Comparison of ENCODE assay signal across 22 mouse cellular contexts in the genomic region with DNA sequence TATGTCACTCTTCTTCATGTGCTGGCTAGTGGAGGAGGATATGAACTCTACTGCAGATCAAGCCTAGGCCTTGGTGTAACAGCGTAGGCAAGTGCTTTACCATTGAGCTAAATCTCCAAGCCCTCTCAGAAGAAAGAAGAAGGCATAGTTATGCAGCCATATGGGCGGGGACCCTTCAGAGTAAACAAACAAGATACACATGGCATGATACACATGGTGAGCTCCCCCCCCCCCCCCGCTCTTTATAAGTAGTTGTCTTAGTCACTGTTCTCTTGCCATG. TPM values are rescaled to one million over a fixed set of nuclear protein-coding genes. Genes with fewer than 3 reads are reported as not detected.
DNase-seq lines count a peak whose midpoint lies in the region; ATAC-seq and TF ChIP-seq lines count a peak whose summit lies in the region.
"Had no signal": no experiment of that assay in that cellular context is flagged by ENCODE, and none has a peak within 500 bp of the region (broad histone marks: within the 10 kb centered on the region; RNA-seq: fewer than 3 reads in every experiment).

No protein-coding gene starts in this region.

- H3K27me3 ChIP-seq in hindbrain, embryonic 10.5 days (ENCODE audit: insufficient read depth, poor library complexity, severe bottlenecking), result no peaks in the 10 kb centered on the region
- H3K27me3 ChIP-seq in hindbrain, embryonic 16.5 days (replicated peaks; ENCODE audit: control insufficient read depth, insufficient read depth, low read length), result no peaks in the 10 kb centered on the region
- no peaks in the 10 kb centered on the region for H3K27me3 ChIP-seq in midbrain, embryonic 11.5 days (ENCODE audit: control insufficient read depth, insufficient read depth, low read length)
- no peaks in the 10 kb centered on the region for H3K27me3 ChIP-seq in midbrain, postnatal 0 days (ENCODE audit: insufficient read depth, low read length)
- H3K27me3 ChIP-seq: CH12.LX; embryonic facial prominence, embryonic 15.5 days; heart, embryonic 15.5 days had no signal

- no peak for TF ChIP-seq CTCF in midbrain, postnatal 0 days (IDR thresholded peaks at IDR 0.05)

- peaks cover 8% of the 10 kb centered on the region for H3K36me3 ChIP-seq in hindbrain, embryonic 10.5 days
- peaks cover 3% of the 10 kb centered on the region; the same call in 1 of the 2 replicates for H3K36me3 ChIP-seq in hindbrain, embryonic 16.5 days (ENCODE audit: control insufficient read depth, insufficient read depth, low read length)
- no peaks in the 10 kb centered on the region for H3K36me3 ChIP-seq in midbrain, embryonic 11.5 days (ENCODE audit: control insufficient read depth, insufficient read depth, low read length)
- peaks cover 5% of the 10 kb centered on the region; the same call in 1 of the 2 replicates for H3K36me3 ChIP-seq in midbrain, postnatal 0 days (ENCODE audit: insufficient read depth, low read length)
- H3K36me3 ChIP-seq: embryonic facial prominence, embryonic 15.5 days; heart, embryonic 15.5 days had no signal

- ATAC-seq in hindbrain, embryonic 16.5 days, result no peak
- peak; percentile 70 for ATAC-seq in midbrain, embryonic 11.5 days (ENCODE audit: low FRiP score)
- ATAC-seq in midbrain, postnatal 0 days (ENCODE audit: low FRiP score), result no peak
- ATAC-seq: forebrain, embryonic 16.5 days had no signal

- DNase-seq in hindbrain, embryonic 10.5 days (ENCODE audit: low spot score), result no peak
- DNase-seq in midbrain, embryonic 11.5 days (ENCODE audit: low spot score, missing footprints), result peak; percentile 81
- no peak for DNase-seq in midbrain, postnatal 0 days (ENCODE audit: low spot score)
- peak; percentile 6 for DNase-seq in Muller cell, postnatal 12 days (ENCODE audit: inconsistent ontology term)
- no peak for DNase-seq in cerebellum, adult 11-12 months
- no peak for DNase-seq in gastrocnemius, postnatal 10 days
- DNase-seq: cerebellum, adult 8-10 months; cerebellum, postnatal 14 days; gastrocnemius, postnatal 14 days; heart, adult 2 months; heart, postnatal 14 days had no signal

- H3K4me2 ChIP-seq in hindbrain, embryonic 16.5 days (ENCODE audit: low read length), result no peak overlapping the region
- H3K4me2 ChIP-seq in midbrain, embryonic 11.5 days, result no peak overlapping the region
- no peak overlapping the region for H3K4me2 ChIP-seq in midbrain, postnatal 0 days (ENCODE audit: low read depth, low read length, poor library complexity, severe bottlenecking)
- H3K4me2 ChIP-seq: embryonic facial prominence, embryonic 15.5 days; heart, embryonic 11.5 days; heart, embryonic 15.5 days had no signal

- no peak overlapping the region for H3K9ac ChIP-seq in hindbrain, embryonic 16.5 days (ENCODE audit: low read depth, low read length)
- H3K9ac ChIP-seq in midbrain, embryonic 11.5 days (ENCODE audit: low read length), result no peak overlapping the region
- H3K9ac ChIP-seq in midbrain, postnatal 0 days (replicated peaks; ENCODE audit: low read length, poor library complexity, severe bottlenecking), result no peak overlapping the region
- H3K9ac ChIP-seq: embryonic facial prominence, embryonic 15.5 days; heart, embryonic 15.5 days had no signal

- peaks cover 15% of the 10 kb centered on the region for H3K4me1 ChIP-seq in hindbrain, embryonic 10.5 days (replicated peaks)
- H3K4me1 ChIP-seq in hindbrain, embryonic 16.5 days (ENCODE audit: control insufficient read depth, insufficient read depth, low read depth, low read length), result no peaks in the 10 kb centered on the region
- H3K4me1 ChIP-seq in midbrain, embryonic 11.5 days (ENCODE audit: control insufficient read depth, insufficient read depth, low read length), result peaks cover 5% of the 10 kb centered on the region
- no peaks in the 10 kb centered on the region for H3K4me1 ChIP-seq in midbrain, postnatal 0 days (ENCODE audit: insufficient read depth, low read length)
- H3K4me1 ChIP-seq: embryonic facial prominence, embryonic 15.5 days; heart, embryonic 15.5 days had no signal

- H3K4me3 ChIP-seq in hindbrain, embryonic 10.5 days, result no peak overlapping the region
- H3K4me3 ChIP-seq in hindbrain, embryonic 16.5 days (ENCODE audit: low read length), result no peak overlapping the region
- no peak overlapping the region for H3K4me3 ChIP-seq in midbrain, embryonic 11.5 days (ENCODE audit: low read depth, low read length)
- H3K4me3 ChIP-seq in midbrain, postnatal 0 days (ENCODE audit: low read depth, low read length), result no peak overlapping the region
- H3K4me3 ChIP-seq: embryonic facial prominence, embryonic 15.5 days; erythroblast, embryonic 14.5 days; forebrain, embryonic 10.5 days; heart, adult 2 months; heart, embryonic 15.5 days had no signal

- peak overlapping the region; percentile 6; the same call in 1 of the 2 replicates for H3K27ac ChIP-seq in hindbrain, embryonic 10.5 days
- no peak overlapping the region for H3K27ac ChIP-seq in hindbrain, embryonic 16.5 days (ENCODE audit: low read depth, low read length)
- no peak overlapping the region for H3K27ac ChIP-seq in midbrain, embryonic 11.5 days (ENCODE audit: low read depth, low read length)
- H3K27ac ChIP-seq in midbrain, postnatal 0 days (ENCODE audit: low read depth, low read length), result no peak overlapping the region
- H3K27ac ChIP-seq: embryonic facial prominence, embryonic 15.5 days; forebrain, embryonic 10.5 days; heart, adult 2 months; heart, embryonic 15.5 days; hindbrain, postnatal 0 days had no signal

- WGBS in hindbrain, embryonic 10.5 days, result 80% methylated on average over 3 of the region's 3 CpGs
- 88% methylated on average over 3 of the region's 3 CpGs for WGBS in hindbrain, embryonic 16.5 days
- WGBS in midbrain, embryonic 11.5 days, result 69% methylated on average over 3 of the region's 3 CpGs
- 88% methylated on average over 3 of the region's 3 CpGs for WGBS in midbrain, postnatal 0 days

- no peaks in the 10 kb centered on the region for H3K9me3 ChIP-seq in hindbrain, embryonic 10.5 days
- no peaks in the 10 kb centered on the region for H3K9me3 ChIP-seq in hindbrain, embryonic 16.5 days (ENCODE audit: control insufficient read depth, low read length)
- H3K9me3 ChIP-seq in midbrain, embryonic 11.5 days (ENCODE audit: control insufficient read depth, low read length), result no peaks in the 10 kb centered on the region
- H3K9me3 ChIP-seq in midbrain, postnatal 0 days (ENCODE audit: low read length), result no peaks in the 10 kb centered on the region
- H3K9me3 ChIP-seq: embryonic facial prominence, embryonic 15.5 days; forebrain, embryonic 10.5 days; heart, embryonic 15.5 days had no signal

RNA-seq across cellular contexts. Expression of a gene that starts 15.5 kb away (rescaled TPM):
- polyA plus RNA-seq in hindbrain, embryonic 10.5 days (2016; fragmentation: Nextera tagmentation; extraction: Ambion mirVana), result 1.3 and 2.2 TPM in 2 replicates
- polyA plus RNA-seq in hindbrain, embryonic 16.5 days (2015; fragmentation: Nextera tagmentation; extraction: Ambion mirVana), result 7.8 and 10.3 TPM in 2 replicates
- 2.7 and 3.9 TPM in 2 replicates for polyA plus RNA-seq in midbrain, embryonic 11.5 days (2014; fragmentation: Nextera tagmentation; extraction: Ambion mirVana)
- 13.9 and 15.6 TPM in 2 replicates for total RNA-seq in midbrain, postnatal 0 days (2014; rRNA removed)
- 9.9 and 11.1 TPM in 2 replicates for polyA plus RNA-seq in midbrain, postnatal 0 days (2015; fragmentation: Nextera tagmentation; extraction: Ambion mirVana)
- 1 to 10 TPM; 2.4 to 2.9 TPM for total RNA-seq in gastrocnemius, postnatal 10 days (2021)
- total RNA-seq: common myeloid progenitor, adult 5-6 weeks had no signal
- polyA plus RNA-seq: C2C12; erythroblast, embryonic 14.5 days had no signal

Comparison
In these comparisons a context has a peak if more than half of its experiments do, and no peak if none do; other contexts are left out.
1. DNase-seq: peak in midbrain, embryonic 11.5 days (single experiment) and Muller cell, postnatal 12 days (single experiment); none in hindbrain, embryonic 10.5 days (single experiment), midbrain, postnatal 0 days (single experiment), cerebellum, adult 11-12 months (single experiment) and gastrocnemius, postnatal 10 days (single experiment).